Mouse (Mus musculus): ENCODE measurements around the gene Zcrb1. TPM values are rescaled to one million over a fixed set of nuclear protein-coding genes. Genes with fewer than 3 reads are reported as not detected.

The Zcrb1 gene
- 156 and 163 TPM in 2 replicates for polyA plus RNA-seq (2016; fragmentation: Nextera tagmentation; extraction: Ambion mirVana)

- H3K9me3 ChIP-seq (replicated peaks) = no peaks in the 10 kb centered on the region
- peak within 1 kb of the TSS; percentile 96 for H3K27ac ChIP-seq (replicated peaks)
- H3K27me3 ChIP-seq (ENCODE audit: low read depth, poor library complexity, severe bottlenecking) = no peaks in the 10 kb centered on the region
- H3K4me3 ChIP-seq = peak within 1 kb of the TSS; percentile 94
- H3K36me3 ChIP-seq = peaks cover 39% of the 10 kb centered on the region
- peak; percentile 88 for DNase-seq (ENCODE audit: low spot score)
- WGBS = under 1% methylated on average over 100 of the region's 100 CpGs
- peaks cover 37% of the 10 kb centered on the region for H3K4me1 ChIP-seq
Observed at GRCm38 (mm10) chr15:93397826-93398698, at the start of gene Zcrb1, which contains the start of gene Pphln1. TSS of gene Zcrb1 (minus strand) at chr15:93398334. TSS of gene Pphln1 (plus strand) at chr15:93398350.

- WGBS = 86% methylated on average over 6 of the region's 6 CpGs
- H3K4me1 ChIP-seq = no peaks in the 10 kb centered on the region
- H3K4me3 ChIP-seq = no peak overlapping the region
- DNase-seq (ENCODE audit: low spot score) = no peak
- H3K36me3 ChIP-seq = peaks cover 70% of the 10 kb centered on the region
- no peaks in the 10 kb centered on the region for H3K9me3 ChIP-seq (replicated peaks)
- no peaks in the 10 kb centered on the region for H3K27me3 ChIP-seq (ENCODE audit: low read depth, poor library complexity, severe bottlenecking)
- no peak overlapping the region for H3K27ac ChIP-seq (replicated peaks)
Observed at GRCm38 (mm10) chr15:93443676-93444075, 45.5 kb upstream of the Zcrb1 start.

- no peaks in the 10 kb centered on the region for H3K4me1 ChIP-seq
- peaks cover 71% of the 10 kb centered on the region for H3K36me3 ChIP-seq
- DNase-seq (ENCODE audit: low spot score) = no peak
- WGBS = 91% methylated on average over 4 of the region's 4 CpGs
- H3K27me3 ChIP-seq (ENCODE audit: low read depth, poor library complexity, severe bottlenecking) = no peaks in the 10 kb centered on the region
- H3K4me3 ChIP-seq = no peak overlapping the region
- no peaks in the 10 kb centered on the region for H3K9me3 ChIP-seq (replicated peaks)
- H3K27ac ChIP-seq (replicated peaks) = no peak overlapping the region
Observed at GRCm38 (mm10) chr15:93442271-93442670, 44.1 kb upstream of the Zcrb1 start.

- WGBS = 50% methylated on average over 5 of the region's 5 CpGs
- no peak overlapping the region for H3K4me3 ChIP-seq
- H3K27ac ChIP-seq (replicated peaks) = no peak overlapping the region
- H3K36me3 ChIP-seq = peaks cover 55% of the 10 kb centered on the region
- no peaks in the 10 kb centered on the region for H3K27me3 ChIP-seq (ENCODE audit: low read depth, poor library complexity, severe bottlenecking)
- H3K9me3 ChIP-seq (replicated peaks) = no peaks in the 10 kb centered on the region
- peak; percentile 42 for DNase-seq (ENCODE audit: low spot score)
- no peaks in the 10 kb centered on the region for H3K4me1 ChIP-seq
Observed at GRCm38 (mm10) chr15:93438663-93439062, 40.5 kb upstream of the Zcrb1 start.

GRCm38 (mm10) chr15:93435998-93436397 lies 37.9 kb upstream of the Zcrb1 start:
- H3K9me3 ChIP-seq (replicated peaks) = no peaks in the 10 kb centered on the region
- H3K27ac ChIP-seq (replicated peaks) = no peak overlapping the region
- H3K36me3 ChIP-seq = peaks cover 51% of the 10 kb centered on the region
- 92% methylated on average over 12 of the region's 12 CpGs for WGBS
- H3K27me3 ChIP-seq (ENCODE audit: low read depth, poor library complexity, severe bottlenecking) = no peaks in the 10 kb centered on the region
- no peak for DNase-seq (ENCODE audit: low spot score)
- H3K4me3 ChIP-seq = no peak overlapping the region
- no peaks in the 10 kb centered on the region for H3K4me1 ChIP-seq

GRCm38 (mm10) chr15:93433811-93434210 lies 35.7 kb upstream of the Zcrb1 start:
- peak; percentile 14 for DNase-seq (ENCODE audit: low spot score)
- no peaks in the 10 kb centered on the region for H3K27me3 ChIP-seq (ENCODE audit: low read depth, poor library complexity, severe bottlenecking)
- no peaks in the 10 kb centered on the region for H3K4me1 ChIP-seq
- H3K36me3 ChIP-seq = peaks cover 50% of the 10 kb centered on the region
- 75% methylated on average over 11 of the region's 11 CpGs for WGBS
- H3K4me3 ChIP-seq = no peak overlapping the region
- no peaks in the 10 kb centered on the region for H3K9me3 ChIP-seq (replicated peaks)
- H3K27ac ChIP-seq (replicated peaks) = 0 out of 2 replicates have a peak overlapping the region, but pooled peaks have one; percentile 24

GRCm38 (mm10) chr15:93422537-93422936 lies 24.4 kb upstream of the Zcrb1 start:
- Histone ChIP-seq H3K4me1 (no peaks in the 10 kb centered on the region), H3K36me3 (peaks cover 60% of the 10 kb centered on the region), H3K9me3 (replicated peaks) (no peaks in the 10 kb centered on the region), H3K27ac (replicated peaks) (no peak overlapping the region), H3K27me3 (ENCODE audit: low read depth, poor library complexity, severe bottlenecking) (no peaks in the 10 kb centered on the region), H3K4me3 (no peak overlapping the region)
- WGBS = 97% methylated on average over 1 of the region's 1 CpGs
- no peak for DNase-seq (ENCODE audit: low spot score)

- Histone ChIP-seq H3K9me3 (replicated peaks) (no peaks in the 10 kb centered on the region), H3K27me3 (ENCODE audit: low read depth, poor library complexity, severe bottlenecking) (no peaks in the 10 kb centered on the region), H3K4me1 (no peaks in the 10 kb centered on the region), H3K4me3 (no peak overlapping the region), H3K36me3 (peaks cover 57% of the 10 kb centered on the region), H3K27ac (replicated peaks) (no peak overlapping the region)
- no peak for DNase-seq (ENCODE audit: low spot score)
- WGBS = 94% methylated on average over 7 of the region's 7 CpGs
Observed at GRCm38 (mm10) chr15:93420596-93420995, 22.5 kb upstream of the Zcrb1 start.

GRCm38 (mm10) chr15:93416300-93416699 lies 18.2 kb upstream of the Zcrb1 start:
- Histone ChIP-seq H3K4me3 (no peak overlapping the region), H3K9me3 (replicated peaks) (no peaks in the 10 kb centered on the region), H3K4me1 (no peaks in the 10 kb centered on the region), H3K27ac (replicated peaks) (no peak overlapping the region), H3K36me3 (peaks cover 63% of the 10 kb centered on the region), H3K27me3 (ENCODE audit: low read depth, poor library complexity, severe bottlenecking) (no peaks in the 10 kb centered on the region)
- WGBS = 89% methylated on average over 6 of the region's 6 CpGs
- no peak for DNase-seq (ENCODE audit: low spot score)

GRCm38 (mm10) chr15:93414456-93414855 lies 16.3 kb upstream of the Zcrb1 start:
- H3K27ac ChIP-seq (replicated peaks) = no peak overlapping the region
- DNase-seq (ENCODE audit: low spot score) = no peak
- 94% methylated on average over 9 of the region's 9 CpGs for WGBS
- no peaks in the 10 kb centered on the region for H3K4me1 ChIP-seq
- H3K9me3 ChIP-seq (replicated peaks) = no peaks in the 10 kb centered on the region
- H3K36me3 ChIP-seq = peaks cover 69% of the 10 kb centered on the region
- H3K4me3 ChIP-seq = no peak overlapping the region
- H3K27me3 ChIP-seq (ENCODE audit: low read depth, poor library complexity, severe bottlenecking) = no peaks in the 10 kb centered on the region

GRCm38 (mm10) chr15:93412445-93412844 lies 14.3 kb upstream of the Zcrb1 start:
- no peak for DNase-seq (ENCODE audit: low spot score)
- peaks cover 87% of the 10 kb centered on the region for H3K36me3 ChIP-seq
- no peaks in the 10 kb centered on the region for H3K27me3 ChIP-seq (ENCODE audit: low read depth, poor library complexity, severe bottlenecking)
- no peaks in the 10 kb centered on the region for H3K4me1 ChIP-seq
- WGBS = 100% methylated on average over 3 of the region's 3 CpGs
- no peaks in the 10 kb centered on the region for H3K9me3 ChIP-seq (replicated peaks)
- no peak overlapping the region for H3K4me3 ChIP-seq
- H3K27ac ChIP-seq (replicated peaks) = no peak overlapping the region

GRCm38 (mm10) chr15:93406492-93406891 lies 8.4 kb upstream of the Zcrb1 start:
- H3K27ac ChIP-seq (replicated peaks) = no peak overlapping the region
- H3K4me3 ChIP-seq = no peak overlapping the region
- DNase-seq (ENCODE audit: low spot score) = no peak
- 93% methylated on average over 5 of the region's 5 CpGs for WGBS
- 0 out of 2 replicates have a peak, but pooled peaks cover 3% of the 10 kb centered on the region for H3K4me1 ChIP-seq
- no peaks in the 10 kb centered on the region for H3K9me3 ChIP-seq (replicated peaks)
- H3K36me3 ChIP-seq = peaks cover 59% of the 10 kb centered on the region
- no peaks in the 10 kb centered on the region for H3K27me3 ChIP-seq (ENCODE audit: low read depth, poor library complexity, severe bottlenecking)

GRCm38 (mm10) chr15:93405446-93405986 lies 7.4 kb upstream of the Zcrb1 start:
- WGBS = 95% methylated on average over 7 of the region's 7 CpGs
- no peak for DNase-seq (ENCODE audit: low spot score)
- peaks cover 53% of the 10 kb centered on the region for H3K36me3 ChIP-seq

More at GRCm38 (mm10) chr15:93405446-93405986, 7.4 kb upstream of the Zcrb1 start:
- Histone ChIP-seq H3K27me3 (ENCODE audit: low read depth, poor library complexity, severe bottlenecking) (no peaks in the 10 kb centered on the region), H3K27ac (replicated peaks) (no peak overlapping the region), H3K9me3 (replicated peaks) (no peaks in the 10 kb centered on the region), H3K4me1 (0 out of 2 replicates have a peak, but pooled peaks cover 3% of the 10 kb centered on the region), H3K4me3 (no peak overlapping the region)
